Mouse (Mus musculus): Measurements from ENCODE around the gene Sept6. TPM values are rescaled to one million over a fixed set of nuclear protein-coding genes. Genes with fewer than 3 reads are reported as not detected.
A peak's percentile ranks its signal among the peaks of the same experiment; 100 is the strongest.

Gene Sept6
- polyA plus RNA-seq, 1 experiment = 18.7 TPM

DNA sequence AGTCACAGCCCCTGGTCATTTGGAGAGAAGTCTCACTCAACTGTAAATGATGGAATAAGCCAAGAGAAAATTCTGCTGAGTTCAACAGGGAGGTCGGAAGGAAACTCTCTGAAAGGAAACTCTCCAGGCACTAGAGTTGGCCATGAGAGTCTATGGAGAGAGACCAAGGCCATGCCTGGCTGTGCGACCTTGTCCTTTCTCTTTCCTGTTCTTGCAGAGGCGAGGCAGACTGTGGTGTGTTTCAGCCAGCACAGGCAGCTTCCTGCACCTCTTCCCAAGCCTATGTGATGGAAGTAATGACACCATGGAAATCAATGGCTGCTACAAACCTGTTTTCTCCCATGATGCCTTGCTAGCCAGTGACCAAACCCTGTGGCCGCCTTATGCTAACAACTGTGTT lies 20.4 kb downstream of the Sept6 start:
- no peak overlapping the region for H3K4me3 ChIP-seq (ENCODE audit: insufficient read depth, poor library complexity, severe bottlenecking)

DNA sequence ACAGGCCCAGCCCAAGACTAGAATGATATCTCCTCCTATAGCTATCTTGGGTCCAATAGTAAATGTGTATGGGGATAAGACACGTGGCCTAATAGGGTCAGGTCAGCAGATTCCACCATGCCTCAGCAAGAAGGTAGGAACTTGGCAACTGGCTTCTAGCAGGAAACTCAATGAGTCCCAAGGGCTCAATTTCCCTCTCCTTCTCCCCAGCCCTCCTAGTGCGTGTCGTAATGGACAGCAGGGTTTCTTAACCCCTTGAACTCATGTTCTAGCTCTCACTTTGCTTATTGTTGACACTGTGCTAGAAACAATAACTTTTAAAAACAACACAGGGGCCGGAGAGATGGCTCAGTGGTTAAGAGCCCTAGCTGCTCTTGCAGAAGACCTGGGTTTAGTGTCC lies 22.1 kb downstream of the Sept6 start:
- Histone ChIP-seq H3K36me3 (ENCODE audit: control insufficient read depth, insufficient read depth) (no peaks in the 10 kb centered on the region), H3K79me3 (ENCODE audit: low read depth) (no peaks in the 10 kb centered on the region), H3K4me3 (ENCODE audit: insufficient read depth, poor library complexity, severe bottlenecking) (no peak overlapping the region), H3ac (ENCODE audit: control insufficient read depth, insufficient read length, low read depth) (no peak overlapping the region), H3K79me2 (ENCODE audit: control insufficient read depth, insufficient read depth) (no peaks in the 10 kb centered on the region), H3K27me3 (ENCODE audit: control insufficient read depth, insufficient read depth, insufficient read length) (no peaks in the 10 kb centered on the region)
- TF ChIP-seq MYOD1 (IDR thresholded peaks at IDR 0.05; ENCODE audit: control insufficient read depth, insufficient read length, low read depth) = no peak
- no peak for TF ChIP-seq USF1 (IDR thresholded peaks at IDR 0.05; ENCODE audit: low read depth)
- no peak for TF ChIP-seq MAX (IDR thresholded peaks at IDR 0.05)
- no peak for TF ChIP-seq FOSL1 (IDR thresholded peaks at IDR 0.05; ENCODE audit: insufficient read depth, low read length, poor library complexity, severe bottlenecking)
- no peak for TF ChIP-seq CEBPB (IDR thresholded peaks at IDR 0.05; ENCODE audit: low read depth)
- no peak for TF ChIP-seq MYOG (IDR thresholded peaks at IDR 0.05; ENCODE audit: control insufficient read depth, extremely low read depth, insufficient read length)
- TF ChIP-seq CTCF (IDR thresholded peaks at IDR 0.05; ENCODE audit: control insufficient read depth, insufficient read depth, insufficient read length) = no peak

More for the DNA sequence above, 20.4 kb downstream of the Sept6 start:
- Histone ChIP-seq H3K27me3 (ENCODE audit: control insufficient read depth, insufficient read depth, insufficient read length) (no peaks in the 10 kb centered on the region), H3K79me2 (ENCODE audit: control insufficient read depth, insufficient read depth) (no peaks in the 10 kb centered on the region), H3K79me3 (ENCODE audit: low read depth) (no peaks in the 10 kb centered on the region), H3K36me3 (ENCODE audit: control insufficient read depth, insufficient read depth) (no peaks in the 10 kb centered on the region), H3ac (ENCODE audit: control insufficient read depth, insufficient read length, low read depth) (no peak overlapping the region)
- TF ChIP-seq MAX (IDR thresholded peaks at IDR 0.05) (no peak), MYOG (IDR thresholded peaks at IDR 0.05; ENCODE audit: control insufficient read depth, extremely low read depth, insufficient read length) (no peak), USF1 (IDR thresholded peaks at IDR 0.05; ENCODE audit: low read depth) (no peak), FOSL1 (IDR thresholded peaks at IDR 0.05; ENCODE audit: insufficient read depth, low read length, poor library complexity, severe bottlenecking) (no peak), CEBPB (IDR thresholded peaks at IDR 0.05; ENCODE audit: low read depth) (no peak), MYOD1 (IDR thresholded peaks at IDR 0.05; ENCODE audit: control insufficient read depth, insufficient read length, low read depth) (no peak), CTCF (IDR thresholded peaks at IDR 0.05; ENCODE audit: control insufficient read depth, insufficient read depth, insufficient read length) (no peak)

DNA sequence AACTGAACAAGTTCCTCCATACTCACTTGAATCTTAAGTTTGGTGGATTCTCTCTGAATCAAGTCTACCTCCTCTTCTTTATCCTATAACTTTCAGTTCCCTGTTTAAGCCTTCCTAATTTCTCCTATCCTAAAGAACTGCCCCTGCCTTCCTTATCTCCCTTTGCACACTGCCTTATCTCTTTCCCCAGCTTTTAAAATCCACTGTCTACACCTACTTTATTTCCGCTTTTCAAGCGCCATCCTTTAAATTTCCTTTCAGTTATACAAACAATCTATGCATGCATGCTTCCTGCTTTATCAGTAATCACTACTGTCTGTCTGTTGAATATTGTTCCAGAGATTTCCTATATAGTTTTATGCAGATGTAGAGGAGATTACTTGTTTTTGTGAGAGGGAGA lies 34.9 kb downstream of the Sept6 start:
- no peak overlapping the region for H3ac ChIP-seq (ENCODE audit: control insufficient read depth, insufficient read length, low read depth)
- no peak overlapping the region for H3K4me3 ChIP-seq (ENCODE audit: insufficient read depth, poor library complexity, severe bottlenecking)
- no peaks in the 10 kb centered on the region for H3K79me2 ChIP-seq (ENCODE audit: control insufficient read depth, insufficient read depth)
- no peaks in the 10 kb centered on the region for H3K79me3 ChIP-seq (ENCODE audit: low read depth)
- H3K27me3 ChIP-seq (ENCODE audit: control insufficient read depth, insufficient read depth, insufficient read length) = no peaks in the 10 kb centered on the region
- no peaks in the 10 kb centered on the region for H3K36me3 ChIP-seq (ENCODE audit: control insufficient read depth, insufficient read depth)
- no peak for TF ChIP-seq MYOG (IDR thresholded peaks at IDR 0.05; ENCODE audit: control insufficient read depth, extremely low read depth, insufficient read length)
- no peak for TF ChIP-seq MAX (IDR thresholded peaks at IDR 0.05)
- TF ChIP-seq FOSL1 (IDR thresholded peaks at IDR 0.05; ENCODE audit: insufficient read depth, low read length, poor library complexity, severe bottlenecking) = no peak
- TF ChIP-seq USF1 (IDR thresholded peaks at IDR 0.05; ENCODE audit: low read depth) = no peak
- TF ChIP-seq CTCF (IDR thresholded peaks at IDR 0.05; ENCODE audit: control insufficient read depth, insufficient read depth, insufficient read length) = no peak
- no peak for TF ChIP-seq MYOD1 (IDR thresholded peaks at IDR 0.05; ENCODE audit: control insufficient read depth, insufficient read length, low read depth)

DNA sequence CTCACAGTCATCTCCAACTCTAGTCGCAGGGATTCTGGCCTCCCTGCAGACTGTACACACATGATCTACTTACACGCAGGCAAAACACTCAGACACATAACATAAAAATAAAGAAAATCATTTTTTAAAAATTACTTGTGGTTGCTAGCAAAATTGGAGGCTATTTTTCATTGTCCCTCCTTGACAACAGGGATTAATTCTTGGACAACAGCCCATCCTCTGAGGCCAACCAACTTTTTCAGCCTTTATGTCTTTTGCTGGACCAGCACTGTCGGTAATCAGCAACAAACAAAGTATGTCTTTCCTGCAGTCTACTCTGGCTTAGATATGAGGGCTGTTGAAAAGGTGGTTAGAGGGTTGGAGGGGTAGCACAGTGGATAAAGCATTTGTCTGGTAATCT lies 50.5 kb downstream of the Sept6 start:
- H3K27me3 ChIP-seq (ENCODE audit: control insufficient read depth, insufficient read depth, insufficient read length) = no peaks in the 10 kb centered on the region
- TF ChIP-seq CTCF (IDR thresholded peaks at IDR 0.05; ENCODE audit: control insufficient read depth, insufficient read depth, insufficient read length) (no peak), MAX (IDR thresholded peaks at IDR 0.05) (no peak), USF1 (IDR thresholded peaks at IDR 0.05; ENCODE audit: low read depth) (no peak), MYOG (IDR thresholded peaks at IDR 0.05; ENCODE audit: control insufficient read depth, extremely low read depth, insufficient read length) (no peak), FOSL1 (IDR thresholded peaks at IDR 0.05; ENCODE audit: insufficient read depth, low read length, poor library complexity, severe bottlenecking) (no peak), MYOD1 (IDR thresholded peaks at IDR 0.05; ENCODE audit: control insufficient read depth, insufficient read length, low read depth) (no peak)
- no peaks in the 10 kb centered on the region for H3K79me2 ChIP-seq (ENCODE audit: control insufficient read depth, insufficient read depth)
- no peaks in the 10 kb centered on the region for H3K36me3 ChIP-seq (ENCODE audit: control insufficient read depth, insufficient read depth)
- H3K4me3 ChIP-seq (ENCODE audit: insufficient read depth, poor library complexity, severe bottlenecking) = no peak overlapping the region
- H3K79me3 ChIP-seq (ENCODE audit: low read depth) = no peaks in the 10 kb centered on the region
- no peak overlapping the region for H3ac ChIP-seq (ENCODE audit: control insufficient read depth, insufficient read length, low read depth)

DNA sequence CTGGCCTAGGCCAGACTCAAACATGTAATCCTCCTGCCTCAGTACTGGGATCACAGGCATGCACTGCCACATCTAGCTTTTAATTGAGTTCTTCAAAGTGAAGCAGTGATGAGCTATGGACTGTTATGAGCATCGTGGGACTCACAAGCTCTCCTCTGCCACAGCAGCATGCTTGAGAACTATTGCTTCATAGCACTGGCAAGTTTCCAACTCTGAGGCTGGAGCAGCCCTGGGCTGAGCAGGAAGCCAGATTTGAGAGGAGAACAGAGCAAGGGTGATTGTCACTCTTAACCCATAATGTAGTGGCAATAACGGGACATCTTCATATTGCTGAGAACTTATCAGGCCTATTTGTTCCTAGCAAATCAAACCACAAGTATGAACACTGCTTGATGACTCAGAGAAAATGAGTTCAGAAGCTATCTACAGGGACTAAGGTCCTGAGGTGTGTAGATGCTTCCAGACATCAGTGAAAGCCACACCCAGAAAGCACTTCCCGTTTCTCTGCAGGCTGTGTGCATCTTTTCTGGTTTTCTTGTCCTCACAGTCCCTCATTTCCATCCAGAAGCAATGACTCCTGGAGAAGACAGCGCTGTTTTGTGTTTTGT lies 51.7 kb downstream of the Sept6 start:
- peak; percentile 96 for TF ChIP-seq CEBPB (IDR thresholded peaks at IDR 0.05; ENCODE audit: low read depth)
- no peak for TF ChIP-seq MYOG (IDR thresholded peaks at IDR 0.05; ENCODE audit: control insufficient read depth, extremely low read depth, insufficient read length)

DNA sequence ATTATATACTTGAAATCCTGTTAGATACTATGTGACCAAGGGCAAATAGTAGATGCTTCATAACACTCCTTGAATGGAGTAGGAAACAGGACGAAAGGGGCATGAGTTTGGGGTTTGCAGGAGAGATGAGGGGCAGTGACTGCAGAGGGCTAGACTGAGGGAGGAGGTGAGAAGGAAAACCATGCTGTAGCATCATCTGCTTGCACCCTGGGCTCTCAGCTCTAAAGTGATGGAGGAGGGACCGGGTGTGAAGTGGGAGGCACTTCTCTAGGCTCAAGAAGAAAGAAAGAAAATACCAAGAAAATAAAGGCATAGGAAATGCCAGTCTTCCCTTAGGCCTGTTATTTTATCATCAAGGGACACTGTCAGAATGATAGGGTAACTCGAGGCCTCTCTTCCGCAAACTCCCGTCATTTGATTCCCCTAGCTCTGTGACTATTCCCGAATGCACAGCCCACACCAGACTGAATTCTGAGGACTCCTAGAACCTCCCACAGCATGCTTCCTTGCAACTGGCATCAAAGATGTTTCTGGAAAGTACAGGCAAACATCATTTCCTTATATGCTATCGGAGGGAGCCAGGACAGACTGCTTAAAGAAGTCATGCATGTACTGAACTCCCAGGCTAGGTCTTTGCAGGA lies 56.1 kb downstream of the Sept6 start:
- no peak for TF ChIP-seq MYOD1 (IDR thresholded peaks at IDR 0.05; ENCODE audit: control insufficient read depth, insufficient read length, low read depth)
- no peak for TF ChIP-seq CEBPB (IDR thresholded peaks at IDR 0.05; ENCODE audit: low read depth)
- TF ChIP-seq CTCF (IDR thresholded peaks at IDR 0.05; ENCODE audit: control insufficient read depth, insufficient read depth, insufficient read length) = no peak
- no peak for TF ChIP-seq FOSL1 (IDR thresholded peaks at IDR 0.05; ENCODE audit: insufficient read depth, low read length, poor library complexity, severe bottlenecking)
- no peak for TF ChIP-seq MAX (IDR thresholded peaks at IDR 0.05)
- TF ChIP-seq MYOG (IDR thresholded peaks at IDR 0.05; ENCODE audit: control insufficient read depth, extremely low read depth, insufficient read length) = no peak
- TF ChIP-seq USF1 (IDR thresholded peaks at IDR 0.05; ENCODE audit: low read depth) = no peak
- Histone ChIP-seq H3K79me3 (ENCODE audit: low read depth) (no peaks in the 10 kb centered on the region), H3K36me3 (ENCODE audit: control insufficient read depth, insufficient read depth) (no peaks in the 10 kb centered on the region), H3ac (ENCODE audit: control insufficient read depth, insufficient read length, low read depth) (no peak overlapping the region), H3K4me3 (ENCODE audit: insufficient read depth, poor library complexity, severe bottlenecking) (no peak overlapping the region), H3K27me3 (ENCODE audit: control insufficient read depth, insufficient read depth, insufficient read length) (no peaks in the 10 kb centered on the region), H3K79me2 (ENCODE audit: control insufficient read depth, insufficient read depth) (no peaks in the 10 kb centered on the region)

More for the DNA sequence above, 51.7 kb downstream of the Sept6 start:
- Histone ChIP-seq H3K79me3 (ENCODE audit: low read depth) (no peaks in the 10 kb centered on the region), H3K4me3 (ENCODE audit: insufficient read depth, poor library complexity, severe bottlenecking) (no peak overlapping the region), H3K27me3 (ENCODE audit: control insufficient read depth, insufficient read depth, insufficient read length) (no peaks in the 10 kb centered on the region), H3K79me2 (ENCODE audit: control insufficient read depth, insufficient read depth) (no peaks in the 10 kb centered on the region), H3K36me3 (ENCODE audit: control insufficient read depth, insufficient read depth) (no peaks in the 10 kb centered on the region), H3ac (ENCODE audit: control insufficient read depth, insufficient read length, low read depth) (no peak overlapping the region)
